Mouse (Mus musculus): ENCODE measurements around the gene Zfp319. TPM values are rescaled to one million over a fixed set of nuclear protein-coding genes. Genes with fewer than 3 reads are reported as not detected.

Gene Zfp319
- total and polyA plus RNA-seq, 3 experiments = 0.83 to 3.3 (median 2.0) TPM

DNA sequence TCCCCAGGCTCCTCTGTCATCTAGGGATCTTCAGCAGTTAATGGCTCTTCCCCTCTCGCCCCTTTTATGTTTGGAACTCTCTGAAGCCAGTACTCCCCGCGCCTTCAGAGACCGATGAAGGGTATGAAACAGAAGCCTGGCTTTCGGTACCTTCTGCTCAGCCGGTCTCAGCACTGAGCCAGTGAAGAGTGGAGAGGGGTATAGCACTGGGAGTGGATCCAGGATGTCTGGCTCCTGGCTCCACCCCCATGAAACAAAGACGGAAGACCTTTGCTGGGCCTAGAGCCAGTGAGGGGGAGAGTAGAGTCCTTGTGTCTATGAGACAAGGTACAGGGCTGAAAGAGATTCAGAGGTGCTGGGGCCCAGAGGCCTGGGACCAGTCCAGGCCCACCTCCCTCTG, 37.9 kb downstream of the Zfp319 start (continued):
- TF ChIP-seq JUN (IDR thresholded peaks at IDR 0.05; ENCODE audit: insufficient read depth, low read depth, low read length) (no peak), CHD1 (IDR thresholded peaks at IDR 0.05; ENCODE audit: low read depth, low read length) (no peak)

DNA sequence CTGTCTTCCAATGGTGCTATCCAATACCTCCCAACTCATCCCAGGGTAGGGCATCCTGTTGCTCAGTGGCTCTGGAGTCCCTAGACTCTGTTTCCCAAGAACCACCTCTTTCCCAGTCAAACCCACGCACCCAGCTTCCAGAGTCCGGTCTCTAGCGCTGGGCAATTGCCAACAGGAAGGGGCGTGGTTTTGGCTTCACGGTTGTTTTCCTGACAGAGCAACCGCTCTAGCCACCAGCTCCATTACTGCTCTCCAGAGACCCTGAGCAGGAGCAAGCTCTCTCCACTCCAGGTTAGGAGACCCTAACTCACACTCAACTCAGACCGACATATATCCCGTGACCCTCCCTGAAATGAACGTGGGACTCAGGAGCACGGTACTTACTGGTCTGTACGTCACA, 38.6 kb downstream of the Zfp319 start:
- Histone ChIP-seq H3K4me2 (ENCODE audit: insufficient read depth, low read depth, poor library complexity, severe bottlenecking) (no peak overlapping the region), H3K4me1 (ENCODE audit: control insufficient read depth in 1 of 2, insufficient read depth in 2 of 2) (no peaks in the 10 kb centered on the region), H3K27me3 (replicated peaks) (peaks cover 71% of the 10 kb centered on the region), H3K27ac (ENCODE audit: insufficient read depth, low read depth) (no peak overlapping the region), H3K4me3 (replicated peaks in 1 of 3; ENCODE audit: low read depth in 2 of 3, low read length in 2 of 3, poor library complexity in 1 of 3) (no peak overlapping the region), H3K36me3 (replicated peaks in 1 of 2; ENCODE audit: control insufficient read depth in 1 of 2, insufficient read depth in 1 of 2, low read length in 1 of 2) (no peaks in the 10 kb centered on the region), H3K79me2 (replicated peaks; ENCODE audit: control insufficient read depth, extremely low read depth, insufficient read depth, poor library complexity, severe bottlenecking) (no peaks in the 10 kb centered on the region), H3K9ac (ENCODE audit: insufficient read depth, low read depth) (no peak overlapping the region), H3K9me3 (replicated peaks; ENCODE audit: low read length) (peaks cover 2% of the 10 kb centered on the region)
- TF ChIP-seq ETS1 (conservative IDR thresholded peaks at IDR 0.05; ENCODE audit: low read depth, low read length) (no peak), ZMIZ1 (IDR thresholded peaks at IDR 0.05; ENCODE audit: low read depth, low read length) (no peak), USF2 (conservative IDR thresholded peaks at IDR 0.05; ENCODE audit: low read depth, low read length) (no peak), JUND (conservative IDR thresholded peaks at IDR 0.05; ENCODE audit: low read depth, low read length) (no peak), MAZ (IDR thresholded peaks at IDR 0.05; ENCODE audit: low read depth, low read length) (no peak), POLR2AphosphoS2 (IDR thresholded peaks at IDR 0.05; ENCODE audit: low read depth, low read length) (no peak), ZKSCAN1 (IDR thresholded peaks at IDR 0.05; ENCODE audit: borderline replicate concordance, low read depth, low read length) (no peak), MEF2A (IDR thresholded peaks at IDR 0.05; ENCODE audit: borderline replicate concordance, low read depth, low read length) (no peak), SIN3A (IDR thresholded peaks at IDR 0.05; ENCODE audit: low read length) (no peak), UBTF (IDR thresholded peaks at IDR 0.05; ENCODE audit: low read depth, low read length) (no peak)
- DNase-seq (ENCODE audit: extremely low read depth) = no peak
- dilution Hi-C loops (cut with MboI; ENCODE audit: extremely low pct_ligation_motif_present, extremely low pct_unique_long_range_greater_than_20kb, low sequenced_read_pairs) (no loop called here), in situ Hi-C loops (cut with MboI; ENCODE audit: low pct_ligation_motif_present, low pct_unique_long_range_greater_than_20kb, low sequenced_read_pairs) (no loop called here)

DNA sequence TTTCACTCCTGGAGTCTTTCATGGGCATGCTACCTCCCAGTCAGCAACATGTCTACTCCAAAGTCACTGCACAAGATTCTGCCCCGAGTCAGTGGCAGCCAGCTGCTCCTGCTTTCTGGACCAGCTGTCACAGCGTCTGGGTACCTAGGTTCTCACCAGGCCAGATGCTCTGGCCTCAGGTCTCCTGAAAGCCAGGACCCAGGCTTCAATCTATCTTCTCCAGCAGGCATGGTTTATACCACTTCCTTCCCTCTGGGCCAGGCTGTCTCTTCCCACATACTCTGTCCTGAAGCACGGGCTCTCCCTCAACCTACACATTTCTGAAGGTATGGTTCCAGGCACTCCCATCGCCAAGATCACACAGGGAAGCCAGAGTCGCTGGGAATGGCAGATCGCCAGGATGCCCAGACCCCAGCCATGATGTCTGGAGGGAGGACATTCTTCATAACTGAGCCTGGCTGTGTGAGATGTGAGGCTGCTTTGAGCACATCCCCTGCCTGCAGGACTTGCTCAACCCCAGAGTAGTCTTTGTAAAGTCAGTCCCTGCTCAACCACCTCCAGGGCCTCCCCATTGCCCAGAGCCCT, 42.6 kb downstream of the Zfp319 start:
- Histone ChIP-seq H3K9ac (ENCODE audit: insufficient read depth, low read depth) (no peak overlapping the region), H3K4me1 (ENCODE audit: control insufficient read depth in 1 of 2, insufficient read depth in 2 of 2) (no peaks in the 10 kb centered on the region), H3K9me3 (replicated peaks; ENCODE audit: low read length) (peaks cover 8% of the 10 kb centered on the region), H3K4me2 (ENCODE audit: insufficient read depth, low read depth, poor library complexity, severe bottlenecking) (no peak overlapping the region), H3K4me3 (replicated peaks in 1 of 3; ENCODE audit: low read depth in 2 of 3, low read length in 2 of 3, poor library complexity in 1 of 3) (no peak overlapping the region), H3K27me3 (replicated peaks) (peaks cover 68% of the 10 kb centered on the region), H3K36me3 (replicated peaks in 1 of 2; ENCODE audit: control insufficient read depth in 1 of 2, insufficient read depth in 1 of 2, low read length in 1 of 2) (no peaks in the 10 kb centered on the region), H3K27ac (ENCODE audit: insufficient read depth, low read depth) (no peak overlapping the region), H3K79me2 (replicated peaks; ENCODE audit: control insufficient read depth, extremely low read depth, insufficient read depth, poor library complexity, severe bottlenecking) (no peaks in the 10 kb centered on the region)
- in situ Hi-C loops (cut with MboI; ENCODE audit: low pct_ligation_motif_present, low pct_unique_long_range_greater_than_20kb, low sequenced_read_pairs) = no loop called here
- dilution Hi-C loops (cut with MboI; ENCODE audit: extremely low pct_ligation_motif_present, extremely low pct_unique_long_range_greater_than_20kb, low sequenced_read_pairs) = no loop called here
- TF ChIP-seq MXI1 (IDR thresholded peaks at IDR 0.05; ENCODE audit: low read depth, low read length) (no peak), ZKSCAN1 (IDR thresholded peaks at IDR 0.05; ENCODE audit: borderline replicate concordance, low read depth, low read length) (no peak), ELF1 (IDR thresholded peaks at IDR 0.05; ENCODE audit: low read depth, low read length) (no peak), TCF12 (IDR thresholded peaks at IDR 0.05; ENCODE audit: low read depth, low read length) (no peak), ZC3H11A (IDR thresholded peaks at IDR 0.05; ENCODE audit: low read depth, low read length) (no peak), KAT2A (IDR thresholded peaks at IDR 0.05; ENCODE audit: insufficient replicate concordance, low read length) (no peak)
- DNase-seq (ENCODE audit: extremely low read depth) = no peak
